Mouse (Mus musculus): ENCODE data around the gene Farp1. TPM values are rescaled to one million over a fixed set of nuclear protein-coding genes. Genes with fewer than 3 reads are reported as not detected.

Farp1 gene
- polyA plus RNA-seq, 1 experiment = 29.2 TPM

DNA sequence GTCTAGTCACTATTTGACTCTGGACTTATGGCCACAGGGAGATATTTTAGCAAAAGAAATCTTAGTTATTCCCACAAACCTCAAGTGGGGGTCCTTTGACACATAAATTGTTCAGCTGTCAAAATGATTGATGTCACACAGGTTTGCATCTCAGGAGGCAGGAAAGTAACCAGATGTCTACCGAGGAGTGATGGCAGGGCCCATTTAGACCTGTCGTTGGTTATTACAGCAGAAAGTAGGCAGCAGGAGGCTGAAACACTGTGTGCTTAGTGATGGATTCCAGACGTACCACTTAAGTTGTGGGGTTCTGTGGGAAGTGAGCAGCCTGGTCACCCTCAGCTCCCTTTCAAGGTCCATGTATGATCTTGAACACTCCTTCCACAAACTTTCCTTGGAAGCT lies 99.4 kb downstream of the Farp1 start:
- Histone ChIP-seq H3K27me3 (ENCODE audit: control insufficient read depth, insufficient read depth, low read length, poor library complexity, severe bottlenecking) (no peaks in the 10 kb centered on the region), H3K27ac (ENCODE audit: insufficient read depth, low read length) (no peak overlapping the region), H3K4me1 (ENCODE audit: control insufficient read depth, insufficient read depth, low read length) (no peaks in the 10 kb centered on the region), H3K9me3 (replicated peaks; ENCODE audit: control insufficient read depth, insufficient read depth, low read length, poor library complexity, severe bottlenecking) (no peaks in the 10 kb centered on the region), H3K4me3 (ENCODE audit: low read depth, low read length) (no peak overlapping the region), H3K36me3 (ENCODE audit: control insufficient read depth, insufficient read depth, low read length, poor library complexity, severe bottlenecking) (no peaks in the 10 kb centered on the region), H3K9ac (ENCODE audit: low read depth, poor library complexity, severe bottlenecking) (no peak overlapping the region)
- TF ChIP-seq CTCF (IDR thresholded peaks at IDR 0.05; ENCODE audit: low read depth, low read length) (no peak), POLR2A (IDR thresholded peaks at IDR 0.05; ENCODE audit: insufficient read depth, low read length) (no peak), EP300 (IDR thresholded peaks at IDR 0.05; ENCODE audit: insufficient read depth, low read depth, low read length) (no peak)

DNA sequence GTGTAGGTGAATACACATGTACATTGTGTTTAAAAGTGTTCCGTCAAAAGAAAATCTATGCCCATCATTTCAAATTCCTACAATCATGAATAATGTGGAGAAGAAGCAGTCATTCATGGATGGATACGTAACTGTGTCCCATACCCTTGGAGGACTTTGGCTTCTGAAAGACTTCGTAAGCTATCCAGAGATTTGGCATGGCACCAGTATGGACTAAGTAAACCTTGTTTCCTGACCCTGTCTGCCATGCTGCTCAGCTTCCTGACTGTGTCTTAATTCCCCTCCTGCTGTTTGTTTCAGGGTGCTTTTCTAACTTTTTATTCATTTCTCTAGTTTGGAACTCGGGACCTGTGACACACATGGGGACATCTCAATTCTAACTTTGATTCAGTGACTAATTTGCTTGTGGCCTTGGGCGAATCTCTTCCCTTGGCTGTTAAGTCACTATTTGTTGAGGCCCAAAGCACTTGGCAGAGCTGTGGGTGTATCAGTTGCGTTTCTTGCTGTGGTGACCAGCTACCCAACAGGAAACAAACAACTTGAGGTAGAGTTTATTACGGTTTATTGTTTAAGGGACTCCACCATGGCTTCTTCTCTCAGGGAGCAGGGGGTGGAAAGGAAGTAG lies 108.9 kb downstream of the Farp1 start:
- Histone ChIP-seq H3K4me1 (ENCODE audit: control insufficient read depth, insufficient read depth, low read length) (peaks cover 6% of the 10 kb centered on the region), H3K9ac (ENCODE audit: low read depth, poor library complexity, severe bottlenecking) (no peak overlapping the region), H3K36me3 (ENCODE audit: control insufficient read depth, insufficient read depth, low read length, poor library complexity, severe bottlenecking) (no peaks in the 10 kb centered on the region), H3K27ac (ENCODE audit: insufficient read depth, low read length) (no peak overlapping the region), H3K27me3 (ENCODE audit: control insufficient read depth, insufficient read depth, low read length, poor library complexity, severe bottlenecking) (no peaks in the 10 kb centered on the region), H3K9me3 (replicated peaks; ENCODE audit: control insufficient read depth, insufficient read depth, low read length, poor library complexity, severe bottlenecking) (no peaks in the 10 kb centered on the region), H3K4me3 (ENCODE audit: low read depth, low read length) (no peak overlapping the region)
- TF ChIP-seq CTCF (IDR thresholded peaks at IDR 0.05; ENCODE audit: low read depth, low read length) = no peak
- no peak for TF ChIP-seq EP300 (IDR thresholded peaks at IDR 0.05; ENCODE audit: insufficient read depth, low read depth, low read length)
- no peak for TF ChIP-seq POLR2A (IDR thresholded peaks at IDR 0.05; ENCODE audit: insufficient read depth, low read length)

DNA sequence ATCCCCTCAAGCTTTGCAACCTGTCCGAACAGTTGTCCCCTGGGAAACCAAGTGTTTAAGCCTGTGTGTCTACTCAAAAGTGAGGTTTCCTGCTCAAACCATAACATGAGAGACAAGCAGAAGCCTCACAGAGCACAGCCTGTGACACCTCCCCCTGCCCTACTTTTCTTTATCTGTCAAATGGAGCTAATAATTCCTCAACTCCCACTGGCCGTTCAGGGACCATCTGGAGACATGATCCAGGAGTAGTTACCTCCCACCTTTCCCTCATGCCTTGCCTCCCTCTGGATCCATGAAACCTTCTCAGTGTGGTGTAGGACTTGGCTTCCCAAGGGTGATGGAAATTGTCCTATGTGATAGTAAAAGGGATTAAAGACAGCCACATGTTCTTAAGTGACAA lies 109.5 kb downstream of the Farp1 start:
- Histone ChIP-seq H3K27me3 (ENCODE audit: control insufficient read depth, insufficient read depth, low read length, poor library complexity, severe bottlenecking) (no peaks in the 10 kb centered on the region), H3K4me3 (ENCODE audit: low read depth, low read length) (no peak overlapping the region), H3K36me3 (ENCODE audit: control insufficient read depth, insufficient read depth, low read length, poor library complexity, severe bottlenecking) (no peaks in the 10 kb centered on the region), H3K4me1 (ENCODE audit: control insufficient read depth, insufficient read depth, low read length) (peaks cover 6% of the 10 kb centered on the region), H3K9me3 (replicated peaks; ENCODE audit: control insufficient read depth, insufficient read depth, low read length, poor library complexity, severe bottlenecking) (no peaks in the 10 kb centered on the region), H3K27ac (ENCODE audit: insufficient read depth, low read length) (no peak overlapping the region), H3K9ac (ENCODE audit: low read depth, poor library complexity, severe bottlenecking) (no peak overlapping the region)
- TF ChIP-seq CTCF (IDR thresholded peaks at IDR 0.05; ENCODE audit: low read depth, low read length) = no peak
- TF ChIP-seq EP300 (IDR thresholded peaks at IDR 0.05; ENCODE audit: insufficient read depth, low read depth, low read length) = no peak

DNA sequence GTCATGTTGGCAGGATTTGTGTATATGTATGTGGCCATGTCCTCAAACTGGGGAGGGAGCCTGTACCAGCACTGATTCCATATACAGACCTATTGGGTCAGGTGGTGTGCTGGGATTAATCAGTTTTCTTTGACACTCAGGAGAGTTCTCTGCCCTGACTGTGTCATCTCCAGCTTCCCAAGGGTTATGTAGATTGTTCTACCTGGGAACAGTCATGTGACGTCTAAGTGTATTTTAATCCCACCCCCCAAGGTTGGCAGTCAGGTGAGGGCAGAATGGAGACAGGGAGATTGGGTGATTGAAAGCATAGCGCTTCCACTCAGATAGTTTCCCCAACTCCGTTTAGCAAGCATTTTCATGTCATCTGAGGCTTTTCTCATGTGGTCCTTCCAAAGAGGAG lies 110.3 kb downstream of the Farp1 start:
- no peaks in the 10 kb centered on the region for H3K36me3 ChIP-seq (ENCODE audit: control insufficient read depth, insufficient read depth, low read length, poor library complexity, severe bottlenecking)
- H3K4me1 ChIP-seq (ENCODE audit: control insufficient read depth, insufficient read depth, low read length) = peaks cover 6% of the 10 kb centered on the region
- no peak overlapping the region for H3K9ac ChIP-seq (ENCODE audit: low read depth, poor library complexity, severe bottlenecking)
- H3K27me3 ChIP-seq (ENCODE audit: control insufficient read depth, insufficient read depth, low read length, poor library complexity, severe bottlenecking) = no peaks in the 10 kb centered on the region
- no peak overlapping the region for H3K27ac ChIP-seq (ENCODE audit: insufficient read depth, low read length)
- no peaks in the 10 kb centered on the region for H3K9me3 ChIP-seq (replicated peaks; ENCODE audit: control insufficient read depth, insufficient read depth, low read length, poor library complexity, severe bottlenecking)
- TF ChIP-seq EP300 (IDR thresholded peaks at IDR 0.05; ENCODE audit: insufficient read depth, low read depth, low read length) (no peak), CTCF (IDR thresholded peaks at IDR 0.05; ENCODE audit: low read depth, low read length) (no peak), POLR2A (IDR thresholded peaks at IDR 0.05; ENCODE audit: insufficient read depth, low read length) (no peak)
- no peak overlapping the region for H3K4me3 ChIP-seq (ENCODE audit: low read depth, low read length)

DNA sequence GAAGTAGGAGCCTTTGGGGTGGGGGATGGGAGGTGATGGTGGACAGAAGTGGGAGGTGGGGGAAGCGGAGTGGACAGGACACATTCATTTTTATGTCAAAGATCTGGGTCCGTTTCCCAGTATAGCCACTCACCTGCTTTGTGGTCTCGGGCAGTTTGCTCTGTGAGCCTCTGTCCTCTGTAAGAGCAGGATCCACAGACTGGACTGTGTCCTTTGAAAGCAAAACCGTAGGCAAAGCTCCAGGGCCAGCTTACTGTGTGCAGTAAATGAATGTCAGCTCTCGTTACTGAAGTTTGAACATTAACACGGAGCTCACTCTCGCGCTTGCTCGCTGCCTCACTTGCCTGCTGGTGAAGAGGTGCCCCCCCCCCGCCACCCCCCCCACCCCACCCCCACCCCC lies 110.7 kb downstream of the Farp1 start:
- Histone ChIP-seq H3K4me1 (ENCODE audit: control insufficient read depth, insufficient read depth, low read length) (peaks cover 6% of the 10 kb centered on the region), H3K9ac (ENCODE audit: low read depth, poor library complexity, severe bottlenecking) (no peak overlapping the region), H3K36me3 (ENCODE audit: control insufficient read depth, insufficient read depth, low read length, poor library complexity, severe bottlenecking) (no peaks in the 10 kb centered on the region), H3K9me3 (replicated peaks; ENCODE audit: control insufficient read depth, insufficient read depth, low read length, poor library complexity, severe bottlenecking) (no peaks in the 10 kb centered on the region), H3K4me3 (ENCODE audit: low read depth, low read length) (no peak overlapping the region), H3K27ac (ENCODE audit: insufficient read depth, low read length) (no peak overlapping the region), H3K27me3 (ENCODE audit: control insufficient read depth, insufficient read depth, low read length, poor library complexity, severe bottlenecking) (no peaks in the 10 kb centered on the region)
- TF ChIP-seq CTCF (IDR thresholded peaks at IDR 0.05; ENCODE audit: low read depth, low read length) (no peak), POLR2A (IDR thresholded peaks at IDR 0.05; ENCODE audit: insufficient read depth, low read length) (no peak), EP300 (IDR thresholded peaks at IDR 0.05; ENCODE audit: insufficient read depth, low read depth, low read length) (no peak)

DNA sequence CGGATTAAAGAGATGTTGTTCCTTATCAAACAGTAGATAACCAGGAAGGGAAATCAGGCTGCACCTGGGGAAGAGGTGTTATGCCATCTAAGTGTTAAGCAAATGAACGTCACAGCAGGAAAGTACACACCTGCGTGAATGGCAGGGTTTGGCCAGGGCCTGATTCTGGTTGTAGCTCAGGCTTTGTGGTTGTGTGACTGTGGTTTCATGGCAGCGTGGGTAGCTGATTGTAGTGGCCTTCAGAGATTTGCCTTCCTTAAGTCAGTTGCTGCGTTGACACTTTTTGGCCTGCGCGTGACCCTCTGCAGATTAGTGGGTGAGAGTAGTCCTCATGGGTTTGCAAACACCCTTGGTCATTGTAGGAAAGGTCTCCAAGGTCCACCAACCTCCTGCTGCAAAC lies 111.2 kb downstream of the Farp1 start:
- Histone ChIP-seq H3K4me1 (ENCODE audit: control insufficient read depth, insufficient read depth, low read length) (peaks cover 6% of the 10 kb centered on the region), H3K9ac (ENCODE audit: low read depth, poor library complexity, severe bottlenecking) (no peak overlapping the region), H3K36me3 (ENCODE audit: control insufficient read depth, insufficient read depth, low read length, poor library complexity, severe bottlenecking) (no peaks in the 10 kb centered on the region), H3K27me3 (ENCODE audit: control insufficient read depth, insufficient read depth, low read length, poor library complexity, severe bottlenecking) (no peaks in the 10 kb centered on the region), H3K27ac (ENCODE audit: insufficient read depth, low read length) (no peak overlapping the region), H3K4me3 (ENCODE audit: low read depth, low read length) (no peak overlapping the region), H3K9me3 (replicated peaks; ENCODE audit: control insufficient read depth, insufficient read depth, low read length, poor library complexity, severe bottlenecking) (no peaks in the 10 kb centered on the region)
- TF ChIP-seq EP300 (IDR thresholded peaks at IDR 0.05; ENCODE audit: insufficient read depth, low read depth, low read length) (no peak), POLR2A (IDR thresholded peaks at IDR 0.05; ENCODE audit: insufficient read depth, low read length) (no peak), CTCF (IDR thresholded peaks at IDR 0.05; ENCODE audit: low read depth, low read length) (no peak)
